Comparison of ENCODE assay signal across 20 mouse cellular contexts in genomic region chr11:111722276-111722675, GRCm38 (mm10).
"Had no signal": no experiment of that assay in that cellular context is flagged by ENCODE, and none has a peak within 500 bp of the region (broad histone marks: within the 10 kb centered on the region; RNA-seq: fewer than 3 reads in every experiment).

No protein-coding gene starts in this region.

- H3K27me3 ChIP-seq: kidney, embryonic 15.5 days; limb, embryonic 12.5 days; limb, embryonic 15.5 days; lung, embryonic 15.5 days; neural tube, embryonic 12.5 days; neural tube, embryonic 15.5 days; stomach, embryonic 15.5 days had no signal

- H3K9me3 ChIP-seq: kidney, embryonic 15.5 days; limb, embryonic 12.5 days; limb, embryonic 15.5 days; lung, embryonic 15.5 days; midbrain, embryonic 10.5 days; neural tube, embryonic 12.5 days; neural tube, embryonic 15.5 days; stomach, embryonic 15.5 days had no signal

- H3K36me3 ChIP-seq: kidney, embryonic 15.5 days; limb, embryonic 12.5 days; limb, embryonic 15.5 days; lung, embryonic 15.5 days; midbrain, embryonic 10.5 days; neural tube, embryonic 12.5 days; neural tube, embryonic 15.5 days; stomach, embryonic 15.5 days had no signal

- ATAC-seq: liver, postnatal 0 days had no signal

- H3K4me3 ChIP-seq: kidney, embryonic 15.5 days; limb, embryonic 12.5 days; limb, embryonic 15.5 days; lung, embryonic 15.5 days; midbrain, embryonic 10.5 days; neural tube, embryonic 12.5 days; neural tube, embryonic 15.5 days; stomach, embryonic 15.5 days had no signal

- DNase-seq: kidney, adult 11 months; kidney, adult 8-10 months; kidney, postnatal 10 days; kidney, postnatal 36 days; liver, postnatal 0 days; lung, postnatal 10 days; lung, postnatal 36 days; midbrain, embryonic 14.5 days; right cerebral cortex, adult 18-20 months; right cerebral cortex, postnatal 14 days; right cerebral cortex, postnatal 4 days; thymus, postnatal 25 days had no signal

- H3K4me1 ChIP-seq: kidney, embryonic 15.5 days; limb, embryonic 15.5 days; lung, embryonic 15.5 days; midbrain, embryonic 10.5 days; neural tube, embryonic 12.5 days; neural tube, embryonic 15.5 days; stomach, embryonic 15.5 days had no signal
